31 mouse cellular contexts compared by ENCODE assay signal in genomic region chrX:72009930-72010329, GRCm38 (mm10). TPM values are rescaled to one million over a fixed set of nuclear protein-coding genes. Genes with fewer than 3 reads are reported as not detected.
"Had no signal": no experiment of that assay in that cellular context is flagged by ENCODE, and none has a peak within 500 bp of the region (broad histone marks: within the 10 kb centered on the region; RNA-seq: fewer than 3 reads in every experiment).

No protein-coding gene starts in this region.

- H3K27me3 ChIP-seq: intestine, embryonic 15.5 days; limb, embryonic 15.5 days; midbrain, embryonic 13.5 days; neural tube, embryonic 13.5 days had no signal

- H3K4me2 ChIP-seq: intestine, embryonic 15.5 days; kidney, embryonic 15.5 days; limb, embryonic 12.5 days; limb, embryonic 15.5 days; liver, embryonic 11.5 days; midbrain, embryonic 13.5 days; neural tube, embryonic 13.5 days had no signal

- DNase-seq: kidney, adult 11 months; kidney, adult 8-10 months; kidney, postnatal 14 days; kidney, postnatal 4 days; layer of hippocampus, adult 9-11 months; layer of hippocampus, postnatal 36 days; liver, postnatal 0 days; right cerebral cortex, adult 18-20 months; right cerebral cortex, postnatal 14 days; right cerebral cortex, postnatal 4 days; thymus, adult 2 months; thymus, postnatal 14 days; thymus, postnatal 4 days had no signal

- ATAC-seq: intestine, embryonic 15.5 days; liver, postnatal 0 days; midbrain, embryonic 13.5 days; midbrain, embryonic 16.5 days had no signal

- H3K4me3 ChIP-seq: intestine, embryonic 15.5 days; kidney, embryonic 15.5 days; left cerebral cortex, adult 2 months; limb, embryonic 12.5 days; limb, embryonic 15.5 days; megakaryocyte, embryonic 14.5 days; midbrain, embryonic 10.5 days; midbrain, embryonic 13.5 days; myocyte; neural tube, embryonic 13.5 days had no signal

- H3K9ac ChIP-seq: intestine, embryonic 15.5 days; kidney, embryonic 15.5 days; limb, embryonic 12.5 days; limb, embryonic 15.5 days; liver, embryonic 14.5 days; liver, postnatal 0 days; midbrain, embryonic 13.5 days; neural tube, embryonic 13.5 days had no signal

- H3K27ac ChIP-seq: intestine, embryonic 15.5 days; kidney, embryonic 15.5 days; left cerebral cortex, adult 2 months; limb, embryonic 12.5 days; limb, embryonic 15.5 days; liver, embryonic 14.5 days; midbrain, embryonic 10.5 days; midbrain, embryonic 13.5 days; neural tube, embryonic 13.5 days; stomach, postnatal 0 days had no signal

- H3K9me3 ChIP-seq: intestine, embryonic 15.5 days; kidney, embryonic 15.5 days; limb, embryonic 12.5 days; limb, embryonic 15.5 days; megakaryocyte, embryonic 14.5 days; midbrain, embryonic 10.5 days; midbrain, embryonic 13.5 days; neural tube, embryonic 13.5 days had no signal

- H3K36me3 ChIP-seq: intestine, embryonic 15.5 days; kidney, embryonic 15.5 days; limb, embryonic 12.5 days; limb, embryonic 15.5 days; midbrain, embryonic 10.5 days; midbrain, embryonic 13.5 days; neural tube, embryonic 13.5 days had no signal

- H3K4me1 ChIP-seq: intestine, embryonic 15.5 days; kidney, embryonic 15.5 days; limb, embryonic 12.5 days; limb, embryonic 15.5 days; megakaryocyte, embryonic 14.5 days; midbrain, embryonic 10.5 days; midbrain, embryonic 13.5 days; neural tube, embryonic 13.5 days had no signal

RNA-seq across cellular contexts. Expression of gene Cnga2, which starts 18.3 kb away (rescaled TPM):
- total RNA-seq: layer of hippocampus, postnatal 36 days; monocyte, adult 5-6 weeks; neutrophil, adult 5-6 weeks had no signal
- polyA plus RNA-seq: intestine, embryonic 15.5 days; liver, embryonic 11.5 days; liver, postnatal 0 days; midbrain, embryonic 10.5 days had no signal

RNA-seq across cellular contexts. Expression of gene Fate1, which starts 37.1 kb away (rescaled TPM):
- total RNA-seq: layer of hippocampus, adult 18-20 months; layer of hippocampus, postnatal 36 days; left cerebral cortex, adult 2 months; monocyte, adult 5-6 weeks; neutrophil, adult 5-6 weeks had no signal
- polyA plus RNA-seq: intestine, embryonic 15.5 days; kidney, embryonic 15.5 days; limb, embryonic 12.5 days; liver, embryonic 11.5 days; liver, embryonic 14.5 days; liver, postnatal 0 days; midbrain, embryonic 10.5 days; midbrain, embryonic 13.5 days; myocyte; neural tube, embryonic 13.5 days; stomach, embryonic 14.5 days; stomach, postnatal 0 days; thymus, adult 2 months had no signal

RNA-seq across cellular contexts. Expression of gene Prrg3, which starts 47.5 kb away (rescaled TPM):
- total RNA-seq: monocyte, adult 5-6 weeks; neutrophil, adult 5-6 weeks had no signal
- polyA plus RNA-seq: myocyte had no signal
